Mouse (Mus musculus) MEL (cell line): ENCODE measurements at regions not wholly inside any gene's neighbourhood (a gene's known extent, or its start where the extent isn't known, plus 50 kb on each side); places are given as distances from the start of the nearest gene placed in this dataset.

Source experiments
- DNase-seq: peaks from one replicate; pipeline ENCODE4 v3.0.0; 2011; ENCODE audit warnings: low read depth, low spot score
- H3K27ac ChIP-seq: 2 replicates; pipeline ENCODE4 v1.5.1; 2012; ENCODE audit warnings: low read depth, mild to moderate bottlenecking, control low read depth, low read length, moderate library complexity; ENCODE audit not compliant: control insufficient read depth
- H3K27me3 ChIP-seq, 2 experiments: fragments of 150-350 bp in 1 of 2; sonication (generic) in 1 of 2; 2 replicates each; pipeline ENCODE4 v1.6.1; 2012; ENCODE audit warnings: low read length in 2 of 2, mild to moderate bottlenecking in 2 of 2, improper control_type of control experiment in 1 of 2, moderate library complexity in 1 of 2; ENCODE audit not compliant: insufficient read depth in 2 of 2, control insufficient read depth in 1 of 2
- H3K36me3 ChIP-seq, 2 experiments: 2 replicates each; pipeline ENCODE4 v1.6.1; 2012 to 2014; ENCODE audit warnings: low read length in 2 of 2, improper control_type of control experiment in 1 of 2, inconsistent platforms in 1 of 2, mild to moderate bottlenecking in 1 of 2; ENCODE audit not compliant: insufficient read depth in 2 of 2, control insufficient read depth in 1 of 2
- H3K4me1 ChIP-seq, 2 experiments: fragments of 150-350 bp in 1 of 2; sonication (generic) in 1 of 2; 2 replicates each; pipeline ENCODE4 v1.6.1; 2012; ENCODE audit warnings: low read length in 2 of 2, improper control_type of control experiment in 1 of 2, mild to moderate bottlenecking in 1 of 2; ENCODE audit not compliant: insufficient read depth in 2 of 2, control insufficient read depth in 1 of 2
- H3K4me3 ChIP-seq, 2 experiments: fragments of 150-350 bp in 1 of 2; sonication (generic) in 1 of 2; 2 replicates each; pipeline ENCODE4 v1.5.1; 2012; ENCODE audit warnings: low read depth in 2 of 2, low read length in 2 of 2, mild to moderate bottlenecking in 2 of 2, moderate library complexity in 2 of 2, control low read depth in 1 of 2, improper control_type of control experiment in 1 of 2; ENCODE audit not compliant: control insufficient read depth in 1 of 2, insufficient read depth in 1 of 2
- H3K79me2 ChIP-seq: 2 replicates; pipeline ENCODE4 v1.6.1; 2012; ENCODE audit warnings: mild to moderate bottlenecking, low read length, moderate library complexity; ENCODE audit not compliant: control insufficient read depth, poor library complexity, insufficient read depth
- H3K9ac ChIP-seq: 2 replicates; pipeline ENCODE4 v1.6.1; 2012; ENCODE audit warnings: low read depth, mild to moderate bottlenecking, control low read depth, low read length, moderate library complexity; ENCODE audit not compliant: control insufficient read depth, poor library complexity, severe bottlenecking
- H3K9me3 ChIP-seq: fragments of 150-350 bp; sonication (generic); replicated peaks from 2 replicates; pipeline ENCODE4 v1.6.1; 2012; ENCODE audit warnings: mild to moderate bottlenecking, low read length, improper control_type of control experiment, moderate library complexity; ENCODE audit not compliant: insufficient read depth
- CHD1 ChIP-seq: IDR thresholded peaks from 2 replicates; pipeline ENCODE4 v1.6.1; 2012; ENCODE audit warnings: low read depth, mild to moderate bottlenecking, inconsistent platforms, low read length, improper control_type of control experiment
- CHD2 ChIP-seq: IDR thresholded peaks from 2 replicates; pipeline ENCODE4 v1.6.1; 2011; ENCODE audit warnings: low read length, improper control_type of control experiment
- GATA1 ChIP-seq: IDR thresholded peaks from 2 replicates; pipeline ENCODE4 v1.6.1; 2011; ENCODE audit warnings: low read depth, low read length, improper control_type of control experiment
- HCFC1 ChIP-seq: IDR thresholded peaks from 2 replicates; pipeline ENCODE4 v1.6.1; 2012; ENCODE audit warnings: low read depth, mild to moderate bottlenecking, inconsistent platforms, low read length, improper control_type of control experiment, moderate library complexity
- JUND ChIP-seq: IDR thresholded peaks from 2 replicates; pipeline ENCODE4 v1.6.1; 2011; ENCODE audit warnings: low read depth, mild to moderate bottlenecking, improper control_type of control experiment, low read length
- MAX ChIP-seq: IDR thresholded peaks from 2 replicates; pipeline ENCODE4 v1.6.1; 2011; ENCODE audit warnings: low read length, improper control_type of control experiment
- MEF2A ChIP-seq: IDR thresholded peaks from 2 replicates; pipeline ENCODE4 v1.6.1; 2014; ENCODE audit warnings: low read depth, mild to moderate bottlenecking, inconsistent platforms, low read length, improper control_type of control experiment; ENCODE audit not compliant: poor library complexity, insufficient replicate concordance, severe bottlenecking; ENCODE audit errors: extremely low read depth
- MXI1 ChIP-seq: IDR thresholded peaks from 2 replicates; pipeline ENCODE4 v1.6.1; 2011; ENCODE audit warnings: mild to moderate bottlenecking, low read depth, low read length, improper control_type of control experiment
- MYB ChIP-seq: IDR thresholded peaks from 2 replicates; pipeline ENCODE4 v1.6.1; 2011; ENCODE audit warnings: mild to moderate bottlenecking, low read depth, low read length, improper control_type of control experiment
- NELFE ChIP-seq: IDR thresholded peaks from 2 replicates; pipeline ENCODE4 v1.6.1; 2011; ENCODE audit warnings: low read depth, low read length, improper control_type of control experiment
- NRF1 ChIP-seq: IDR thresholded peaks from 2 replicates; pipeline ENCODE4 v1.6.1; 2014; ENCODE audit warnings: low read depth, mild to moderate bottlenecking, inconsistent platforms, low read length, improper control_type of control experiment, moderate library complexity; ENCODE audit not compliant: poor library complexity, insufficient read depth, severe bottlenecking
- POLR2AphosphoS2 ChIP-seq: IDR thresholded peaks from 2 replicates; pipeline ENCODE4 v1.6.1; 2011; ENCODE audit warnings: low read length, improper control_type of control experiment
- SIN3A ChIP-seq: IDR thresholded peaks from 2 replicates; pipeline ENCODE4 v1.6.1; 2012; ENCODE audit warnings: low read length, improper control_type of control experiment, inconsistent platforms
- TAL1 ChIP-seq: IDR thresholded peaks from 2 replicates; pipeline ENCODE4 v1.6.1; 2012; ENCODE audit warnings: mild to moderate bottlenecking, inconsistent platforms, low read length, moderate library complexity, mixed read lengths
- TCF12 ChIP-seq: IDR thresholded peaks from 2 replicates; pipeline ENCODE4 v1.6.1; 2014; ENCODE audit warnings: low read depth, mild to moderate bottlenecking, inconsistent platforms, low read length, improper control_type of control experiment, moderate library complexity
- USF1 ChIP-seq: IDR thresholded peaks from 2 replicates; pipeline ENCODE4 v1.6.1; 2014; ENCODE audit warnings: low read depth, mild to moderate bottlenecking, inconsistent platforms, low read length, improper control_type of control experiment, moderate library complexity
- USF2 ChIP-seq, 2 experiments: IDR thresholded peaks; 2 replicates each; pipeline ENCODE4 v1.6.1; 2011 to 2012; ENCODE audit warnings: improper control_type of control experiment in 2 of 2, low read length in 2 of 2, borderline replicate concordance in 1 of 2, inconsistent platforms in 1 of 2, low read depth in 1 of 2, mild to moderate bottlenecking in 1 of 2; ENCODE audit not compliant: insufficient read depth in 1 of 2
- ZC3H11A ChIP-seq: IDR thresholded peaks from 2 replicates; pipeline ENCODE4 v1.6.1; 2012; ENCODE audit warnings: low read depth, mild to moderate bottlenecking, inconsistent platforms, low read length, improper control_type of control experiment
- ZMIZ1 ChIP-seq: IDR thresholded peaks from 2 replicates; pipeline ENCODE4 v1.6.1; 2012; ENCODE audit warnings: low read depth, mild to moderate bottlenecking, inconsistent platforms, low read length, improper control_type of control experiment, moderate library complexity

- Histone ChIP-seq H3K36me3 (peaks cover 0 to 5% of the 10 kb centered on the region in 2 experiments; a peak in 2 of 4 replicates), H3K9me3 (no peaks in the 10 kb centered on the region), H3K79me2 (no peaks in the 10 kb centered on the region), H3K27me3 (no peaks in the 10 kb centered on the region), H3K9ac (no peak overlapping the region), H3K27ac (no peak overlapping the region), H3K4me1 (peaks cover 0 to 4% of the 10 kb centered on the region in 2 experiments; a peak in 1 of 4 replicates), H3K4me3 (no peak overlapping the region)
- TF ChIP-seq MEF2A = no peak
- no peak for TF ChIP-seq MXI1
- no peak for TF ChIP-seq POLR2AphosphoS2
- no peak for TF ChIP-seq TAL1
- TF ChIP-seq USF1 = no peak
- TF ChIP-seq NELFE = no peak
- no peak for TF ChIP-seq JUND
- TF ChIP-seq USF2 (IDR thresholded peaks at IDR 0.05; ENCODE audit: borderline replicate concordance in 1 of 2, insufficient read depth in 1 of 2, low read depth in 1 of 2, low read length in 2 of 2) = no peak
- no peak for TF ChIP-seq ZMIZ1
- no peak for DNase-seq
These were observed 101.5 kb downstream of the Qrsl1 start for GRCm38 (mm10) chr10:43800077-43800476.

GRCm38 (mm10) chr10:43815291-43815690, 86.3 kb downstream of the Qrsl1 start:
- TF ChIP-seq SIN3A = no peak
- TF ChIP-seq NRF1 = no peak
- no peak for TF ChIP-seq ZC3H11A
- TF ChIP-seq ZMIZ1 = no peak
- no peak for TF ChIP-seq MAX
- no peak for TF ChIP-seq TCF12
- no peak for TF ChIP-seq GATA1
- TF ChIP-seq MXI1 = no peak
- no peak for TF ChIP-seq HCFC1
- no peak for TF ChIP-seq MYB
- no peak for TF ChIP-seq CHD1
- no peak for TF ChIP-seq CHD2
- no peak for TF ChIP-seq JUND
- Histone ChIP-seq H3K9me3 (no peaks in the 10 kb centered on the region), H3K79me2 (no peaks in the 10 kb centered on the region), H3K4me3 (no peak overlapping the region), H3K27ac (no peak overlapping the region), H3K36me3 (peaks cover 0 to 7% of the 10 kb centered on the region in 2 experiments; a peak in 2 of 4 replicates), H3K27me3 (no peaks in the 10 kb centered on the region), H3K9ac (no peak overlapping the region), H3K4me1 (peaks cover 6 to 10% of the 10 kb centered on the region in 2 experiments)
- no peak for DNase-seq
